Mouse (Mus musculus): ENCODE data around the gene Cpd.

Gene Cpd

DNA sequence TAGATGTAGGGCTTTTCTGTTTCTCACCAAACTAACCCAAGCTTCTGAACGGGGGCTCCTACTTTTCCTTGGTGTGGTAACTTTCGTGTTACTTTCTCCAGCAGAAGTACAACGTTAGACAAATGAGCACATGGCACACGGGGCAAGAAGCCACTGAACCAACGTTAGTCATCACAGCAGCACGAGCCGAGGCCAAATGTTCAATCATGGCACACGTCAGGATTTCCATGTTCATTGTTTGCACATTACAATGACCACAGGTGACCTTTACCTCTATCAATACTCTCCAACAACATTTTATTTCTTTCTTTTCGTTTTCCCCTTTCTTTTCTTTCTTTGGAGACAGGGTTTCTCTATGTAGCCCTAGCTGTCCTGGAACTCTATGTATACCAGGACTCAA, 98.0 kb downstream of the Cpd start:
- no peak for TF ChIP-seq CTCF (conservative IDR thresholded peaks at IDR 0.05; ENCODE audit: low read length)
- TF ChIP-seq NANOG (IDR thresholded peaks at IDR 0.05; ENCODE audit: borderline replicate concordance, low read length): no peak
- no peak for TF ChIP-seq POU5F1 (IDR thresholded peaks at IDR 0.05; ENCODE audit: borderline replicate concordance, low read length)
- H3K9me3 ChIP-seq (ENCODE audit: low read length): no peaks in the 10 kb centered on the region
- H3K4me3 ChIP-seq (replicated peaks; ENCODE audit: low read length): no peak overlapping the region
- H3K36me3 ChIP-seq (ENCODE audit: insufficient read depth, low read length): peaks cover 75% of the 10 kb centered on the region
- no peaks in the 10 kb centered on the region for H3K27me3 ChIP-seq (ENCODE audit: insufficient read depth, low read length)
- H3K4me1 ChIP-seq (replicated peaks; ENCODE audit: low read depth, low read length): peaks cover 30% of the 10 kb centered on the region

DNA sequence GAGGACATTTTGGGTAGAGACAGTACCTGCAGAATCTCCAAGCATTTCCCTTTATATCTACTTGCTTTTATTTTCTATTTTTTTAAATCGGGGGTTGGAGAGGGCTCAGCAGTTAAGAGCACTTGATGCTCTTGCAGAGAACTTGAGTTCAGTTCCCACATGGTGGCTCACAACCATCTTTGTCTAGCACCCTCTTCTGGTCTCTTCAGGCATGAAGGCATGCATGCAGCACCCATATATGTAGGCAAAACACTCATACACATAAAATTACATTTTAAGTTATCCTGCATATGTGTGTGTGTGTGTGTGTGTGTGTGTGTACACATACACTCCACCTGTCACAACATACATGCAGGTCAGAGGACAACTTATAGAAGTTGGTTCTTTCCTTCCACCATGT, 100.9 kb downstream of the Cpd start:
- TF ChIP-seq CTCF (conservative IDR thresholded peaks at IDR 0.05; ENCODE audit: low read length) (no peak), POU5F1 (IDR thresholded peaks at IDR 0.05; ENCODE audit: borderline replicate concordance, low read length) (no peak), NANOG (IDR thresholded peaks at IDR 0.05; ENCODE audit: borderline replicate concordance, low read length) (no peak)
- Histone ChIP-seq H3K4me1 (replicated peaks; ENCODE audit: low read depth, low read length) (peaks cover 19% of the 10 kb centered on the region), H3K36me3 (ENCODE audit: insufficient read depth, low read length) (peaks cover 72% of the 10 kb centered on the region), H3K27me3 (ENCODE audit: insufficient read depth, low read length) (no peaks in the 10 kb centered on the region), H3K4me3 (replicated peaks; ENCODE audit: low read length) (no peak overlapping the region), H3K9me3 (ENCODE audit: low read length) (no peaks in the 10 kb centered on the region)

DNA sequence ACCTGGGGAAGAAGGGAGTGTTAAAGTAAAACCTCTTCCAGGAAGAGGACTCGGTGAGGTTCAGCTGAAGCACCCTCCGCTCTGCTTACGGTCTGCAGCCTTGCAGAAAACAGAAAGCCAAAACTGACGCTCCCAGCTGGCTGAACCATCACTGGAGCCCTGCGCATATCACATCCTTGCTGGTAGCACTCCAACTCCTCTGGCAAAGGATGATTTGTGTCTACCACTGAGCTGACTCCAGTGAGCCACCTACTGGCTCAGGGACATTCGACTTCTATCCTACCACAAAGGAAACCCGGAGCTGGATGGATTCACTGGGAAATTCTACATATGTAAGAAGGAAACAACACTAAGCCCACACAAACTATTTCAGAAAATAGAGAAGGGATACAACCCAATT, 102.3 kb downstream of the Cpd start:
- peaks cover 11% of the 10 kb centered on the region; the same call in 1 of the 2 replicates for H3K4me1 ChIP-seq (replicated peaks; ENCODE audit: low read depth, low read length)
- H3K27me3 ChIP-seq (ENCODE audit: insufficient read depth, low read length): no peaks in the 10 kb centered on the region
- no peaks in the 10 kb centered on the region for H3K9me3 ChIP-seq (ENCODE audit: low read length)
- peaks cover 60% of the 10 kb centered on the region for H3K36me3 ChIP-seq (ENCODE audit: insufficient read depth, low read length)
- no peak overlapping the region for H3K4me3 ChIP-seq (replicated peaks; ENCODE audit: low read length)
- TF ChIP-seq CTCF (conservative IDR thresholded peaks at IDR 0.05; ENCODE audit: low read length): no peak; the same call in 1 of the 2 replicates
- no peak for TF ChIP-seq POU5F1 (IDR thresholded peaks at IDR 0.05; ENCODE audit: borderline replicate concordance, low read length)
- TF ChIP-seq NANOG (IDR thresholded peaks at IDR 0.05; ENCODE audit: borderline replicate concordance, low read length): no peak

DNA sequence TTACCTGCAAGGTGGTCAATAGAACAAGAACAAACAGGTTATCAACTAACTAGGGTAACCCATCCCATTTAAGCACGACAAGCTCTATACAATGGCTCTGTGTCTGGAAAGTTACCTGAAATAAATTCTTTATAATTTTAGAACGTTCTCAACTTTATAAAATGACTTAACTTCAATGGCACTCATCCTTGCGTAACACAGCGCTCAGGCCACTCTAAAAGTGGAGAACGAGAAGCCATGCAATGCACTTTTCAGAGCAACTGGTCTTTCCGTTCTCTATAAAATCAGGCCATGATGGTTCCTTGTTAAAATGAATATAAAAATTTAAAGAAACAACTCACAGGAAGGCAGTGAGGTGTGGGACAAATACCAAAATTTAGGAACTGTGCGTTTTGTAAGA, 104.3 kb downstream of the Cpd start:
- Histone ChIP-seq H3K4me3 (replicated peaks; ENCODE audit: low read length) (no peak overlapping the region), H3K27me3 (ENCODE audit: insufficient read depth, low read length) (no peaks in the 10 kb centered on the region), H3K9me3 (ENCODE audit: low read length) (no peaks in the 10 kb centered on the region), H3K4me1 (replicated peaks; ENCODE audit: low read depth, low read length) (peaks cover 14% of the 10 kb centered on the region; the same call in 1 of the 2 replicates), H3K36me3 (ENCODE audit: insufficient read depth, low read length) (peaks cover 40% of the 10 kb centered on the region)
- TF ChIP-seq NANOG (IDR thresholded peaks at IDR 0.05; ENCODE audit: borderline replicate concordance, low read length): no peak
- no peak for TF ChIP-seq CTCF (conservative IDR thresholded peaks at IDR 0.05; ENCODE audit: low read length)
- TF ChIP-seq POU5F1 (IDR thresholded peaks at IDR 0.05; ENCODE audit: borderline replicate concordance, low read length): no peak

DNA sequence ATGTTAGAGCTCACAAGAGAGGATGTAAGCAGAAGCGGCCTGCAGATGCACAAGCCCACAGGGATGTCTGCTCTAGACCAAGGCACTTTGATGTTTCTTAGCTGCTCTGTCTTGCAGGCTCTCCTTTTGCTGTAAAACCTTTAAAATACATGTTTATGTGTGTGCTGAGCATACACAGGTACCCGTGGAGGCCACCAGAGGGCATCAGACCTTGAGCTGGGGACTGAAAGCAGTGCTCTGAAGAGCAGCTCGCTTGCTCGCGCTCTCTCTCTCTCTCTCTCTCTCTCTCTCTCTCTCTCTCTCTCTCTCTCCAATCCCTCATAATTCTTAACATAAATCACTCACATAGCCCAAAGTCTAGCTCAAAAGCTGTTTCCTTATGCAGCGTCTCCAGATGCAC, 107.7 kb downstream of the Cpd start:
- Histone ChIP-seq H3K4me3 (replicated peaks; ENCODE audit: low read length) (no peak overlapping the region), H3K9me3 (ENCODE audit: low read length) (no peaks in the 10 kb centered on the region), H3K36me3 (ENCODE audit: insufficient read depth, low read length) (peaks cover 41% of the 10 kb centered on the region), H3K4me1 (replicated peaks; ENCODE audit: low read depth, low read length) (peaks cover 10% of the 10 kb centered on the region; the same call in 1 of the 2 replicates), H3K27me3 (ENCODE audit: insufficient read depth, low read length) (no peaks in the 10 kb centered on the region)
- peak; percentile 50 for TF ChIP-seq CTCF (conservative IDR thresholded peaks at IDR 0.05; ENCODE audit: low read length)
- no peak for TF ChIP-seq POU5F1 (IDR thresholded peaks at IDR 0.05; ENCODE audit: borderline replicate concordance, low read length)

DNA sequence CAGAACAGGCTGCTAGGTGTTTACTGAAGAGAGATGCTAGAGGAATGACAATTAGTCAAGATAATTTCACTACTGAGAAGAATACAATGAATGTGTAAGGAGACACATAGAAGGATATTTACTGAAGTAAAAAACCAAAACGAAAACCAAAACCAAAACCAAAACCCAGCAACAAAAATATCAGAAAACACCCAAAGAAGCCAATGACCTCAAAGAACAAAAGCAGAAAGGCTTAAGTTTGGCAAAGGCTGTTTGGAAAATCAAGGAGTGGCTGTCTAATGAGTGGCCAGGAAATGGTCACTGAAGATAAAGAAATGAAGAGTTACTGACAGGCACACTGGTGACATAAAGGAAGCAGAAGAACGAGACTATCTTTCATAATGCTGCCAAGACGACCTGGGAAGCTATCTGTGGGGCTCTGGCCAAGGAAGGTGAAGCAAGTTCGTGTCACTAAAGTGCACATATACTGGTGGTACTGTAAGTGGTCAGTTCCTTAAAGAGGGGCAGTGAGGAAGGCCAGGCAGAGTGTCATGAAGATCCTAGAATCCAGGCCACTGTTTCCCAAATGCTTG, 111.0 kb downstream of the Cpd start:
- TF ChIP-seq NANOG (IDR thresholded peaks at IDR 0.05; ENCODE audit: borderline replicate concordance, low read length): no peak
- TF ChIP-seq CTCF (conservative IDR thresholded peaks at IDR 0.05; ENCODE audit: low read length): no peak
- H3K36me3 ChIP-seq (ENCODE audit: insufficient read depth, low read length): peaks cover 47% of the 10 kb centered on the region
- no peaks in the 10 kb centered on the region for H3K9me3 ChIP-seq (ENCODE audit: low read length)
- H3K27me3 ChIP-seq (ENCODE audit: insufficient read depth, low read length): no peaks in the 10 kb centered on the region
- H3K4me1 ChIP-seq (replicated peaks; ENCODE audit: low read depth, low read length): 0 out of 2 replicates have a peak, but pooled peaks cover 8% of the 10 kb centered on the region
- no peak overlapping the region for H3K4me3 ChIP-seq (replicated peaks; ENCODE audit: low read length)

DNA sequence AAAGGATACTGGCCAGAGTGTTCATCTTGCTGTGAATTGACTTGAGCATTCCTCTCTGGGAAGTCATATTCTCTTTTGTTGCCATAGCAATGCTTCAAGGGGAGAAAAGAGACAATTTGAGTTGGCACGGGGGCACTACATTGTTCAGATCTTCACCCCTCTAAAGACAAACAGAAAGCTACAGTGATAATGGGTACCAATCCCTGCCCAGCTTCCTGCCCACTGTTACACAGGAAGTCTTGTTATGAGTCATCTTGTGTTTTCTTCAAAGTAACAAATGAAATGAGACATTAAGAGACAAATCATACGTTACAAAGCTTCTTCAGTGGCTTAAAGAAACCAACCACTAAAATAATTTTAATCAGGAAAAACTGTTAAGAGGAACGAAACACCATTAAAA, 112.3 kb downstream of the Cpd start:
- no peak for TF ChIP-seq POU5F1 (IDR thresholded peaks at IDR 0.05; ENCODE audit: borderline replicate concordance, low read length)
- no peak for TF ChIP-seq NANOG (IDR thresholded peaks at IDR 0.05; ENCODE audit: borderline replicate concordance, low read length)
- TF ChIP-seq CTCF (conservative IDR thresholded peaks at IDR 0.05; ENCODE audit: low read length): no peak
- Histone ChIP-seq H3K36me3 (ENCODE audit: insufficient read depth, low read length) (peaks cover 54% of the 10 kb centered on the region), H3K4me3 (replicated peaks; ENCODE audit: low read length) (no peak overlapping the region), H3K4me1 (replicated peaks; ENCODE audit: low read depth, low read length) (peaks cover 18% of the 10 kb centered on the region), H3K9me3 (ENCODE audit: low read length) (no peaks in the 10 kb centered on the region), H3K27me3 (ENCODE audit: insufficient read depth, low read length) (no peaks in the 10 kb centered on the region)

DNA sequence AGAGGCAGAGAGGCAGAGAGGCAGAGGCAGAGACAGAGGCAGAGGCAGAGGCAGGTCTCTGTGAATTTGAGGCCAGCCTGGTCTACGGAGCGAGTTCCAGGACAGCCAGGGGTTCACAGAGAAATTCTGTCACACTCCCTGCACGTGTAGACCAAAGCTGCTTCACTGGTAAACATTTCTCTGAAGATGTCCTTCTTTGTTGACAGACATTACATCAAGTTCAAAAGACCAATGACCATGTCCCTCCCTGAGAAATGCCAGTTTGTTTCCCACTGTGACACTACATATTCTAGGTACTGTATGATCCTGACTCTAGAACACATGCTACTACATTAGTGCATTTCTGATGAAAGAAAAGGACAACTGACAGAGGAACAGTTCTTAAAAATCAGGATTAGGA, 116.2 kb downstream of the Cpd start:
- no peaks in the 10 kb centered on the region for H3K9me3 ChIP-seq (ENCODE audit: low read length)
- no peak for TF ChIP-seq NANOG (IDR thresholded peaks at IDR 0.05; ENCODE audit: borderline replicate concordance, low read length)
- TF ChIP-seq POU5F1 (IDR thresholded peaks at IDR 0.05; ENCODE audit: borderline replicate concordance, low read length): no peak
- TF ChIP-seq CTCF (conservative IDR thresholded peaks at IDR 0.05; ENCODE audit: low read length): no peak
- no peaks in the 10 kb centered on the region for H3K27me3 ChIP-seq (ENCODE audit: insufficient read depth, low read length)

More for the DNA sequence above, 116.2 kb downstream of the Cpd start:
- Histone ChIP-seq H3K36me3 (ENCODE audit: insufficient read depth, low read length) (peaks cover 56% of the 10 kb centered on the region), H3K4me3 (replicated peaks; ENCODE audit: low read length) (no peak overlapping the region), H3K4me1 (replicated peaks; ENCODE audit: low read depth, low read length) (peaks cover 24% of the 10 kb centered on the region)
